Mouse (Mus musculus): ENCODE results near the gene Rims4.
A peak's percentile ranks its signal among the peaks of the same experiment; 100 is the strongest.

The Rims4 gene

DNA sequence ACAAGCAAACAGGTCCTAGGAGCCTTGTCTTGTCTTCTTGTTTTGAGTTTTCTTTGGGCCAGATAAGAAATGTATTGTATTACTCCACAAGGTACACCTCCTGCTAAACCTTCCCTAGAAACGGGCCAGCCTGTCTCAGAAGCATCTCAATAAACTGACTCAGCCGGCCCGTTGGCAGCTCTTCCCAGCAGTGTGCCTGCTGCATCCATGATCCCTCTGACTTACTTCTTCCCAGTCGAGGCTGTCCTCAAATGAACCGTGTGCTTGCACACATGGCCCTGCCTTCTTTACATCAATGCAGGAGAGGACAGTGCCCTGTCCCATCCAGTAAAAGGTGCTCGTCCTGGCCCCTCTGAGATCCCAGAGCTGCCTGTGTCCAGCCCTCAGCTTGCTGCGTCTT is 8.9 kb downstream of the Rims4 start:
- DNase-seq (ENCODE audit: low spot score), result no peak

DNA sequence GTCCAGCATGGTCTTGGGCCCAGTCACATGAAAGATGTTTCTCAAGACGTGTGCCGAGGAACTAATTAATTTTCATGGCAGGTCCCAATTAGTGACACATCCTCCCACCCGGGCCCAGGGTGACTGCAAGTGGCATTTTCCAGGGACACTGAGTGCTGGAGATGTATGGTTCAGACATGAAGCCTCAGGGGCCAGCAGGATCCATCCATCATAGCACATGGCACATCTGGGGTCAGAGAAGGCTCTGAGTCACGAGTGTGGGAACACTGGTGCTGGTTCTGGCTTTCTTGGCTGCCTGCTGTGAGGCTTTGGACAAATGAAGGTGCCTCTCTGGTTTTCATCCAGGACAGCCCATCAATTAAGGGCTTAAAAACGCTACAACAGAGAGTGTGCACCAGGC is 11.4 kb downstream of the Rims4 start:
- no peak for DNase-seq (ENCODE audit: low spot score)

DNA sequence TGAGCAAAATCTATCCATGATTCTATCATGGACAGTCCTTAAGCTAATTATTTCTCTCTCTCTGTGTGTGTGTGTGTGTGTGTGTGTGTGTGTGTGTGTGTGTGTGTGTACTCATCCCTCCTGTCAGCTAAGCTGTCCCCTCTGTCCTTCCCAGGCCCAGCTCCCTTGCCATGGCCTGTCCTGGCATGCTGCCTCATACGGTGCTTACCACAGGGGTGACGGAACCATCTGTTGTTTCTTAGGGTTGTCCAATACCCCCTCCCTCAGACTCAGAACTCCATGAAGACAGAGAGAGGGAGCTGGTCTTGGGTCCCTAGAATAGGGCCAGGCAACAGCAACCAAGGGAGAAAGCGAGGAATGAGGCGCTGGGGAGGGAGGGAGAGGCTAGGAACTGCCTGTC is 14.2 kb downstream of the Rims4 start:
- no peak for DNase-seq (ENCODE audit: low spot score)

DNA sequence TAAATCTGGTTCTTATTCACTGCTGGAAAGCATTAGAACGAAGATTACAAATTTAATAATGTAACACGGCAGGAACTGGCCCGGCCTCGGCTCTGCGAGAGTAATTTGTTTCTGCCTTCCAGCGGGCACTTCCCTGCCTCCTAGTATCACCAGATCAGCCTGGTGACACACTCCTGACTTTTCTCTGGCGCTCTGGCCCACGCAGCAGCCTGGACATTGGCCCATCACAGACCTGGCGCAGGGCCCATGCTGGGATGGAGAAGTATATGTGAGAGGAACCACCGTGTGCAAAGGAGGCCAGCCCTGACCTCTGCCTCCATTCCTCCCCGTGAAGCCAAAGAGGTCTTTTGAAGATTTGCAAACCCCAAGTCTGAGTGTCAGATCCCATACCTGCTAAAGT is 15.0 kb downstream of the Rims4 start:
- DNase-seq (ENCODE audit: low spot score), result no peak

DNA sequence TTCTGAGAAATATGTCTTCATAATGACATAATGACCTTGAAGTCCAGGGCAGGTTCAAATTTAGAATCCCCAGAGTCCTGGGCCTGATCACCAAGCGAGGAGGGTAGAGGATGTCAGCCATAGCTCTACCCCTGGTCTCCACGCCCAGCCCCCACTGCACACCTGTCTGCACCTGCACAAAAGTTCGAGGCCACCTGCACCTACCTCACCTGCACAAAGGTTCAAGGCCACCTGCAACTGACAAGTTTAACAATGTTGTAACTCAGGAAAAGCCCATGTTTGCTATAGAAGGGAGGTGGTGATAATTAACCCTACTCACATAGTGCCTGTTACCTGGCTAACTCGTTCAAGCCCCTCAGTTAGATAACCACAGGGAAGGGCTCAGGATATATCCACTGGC is 16.0 kb downstream of the Rims4 start:
- no peak for DNase-seq (ENCODE audit: low spot score)

DNA sequence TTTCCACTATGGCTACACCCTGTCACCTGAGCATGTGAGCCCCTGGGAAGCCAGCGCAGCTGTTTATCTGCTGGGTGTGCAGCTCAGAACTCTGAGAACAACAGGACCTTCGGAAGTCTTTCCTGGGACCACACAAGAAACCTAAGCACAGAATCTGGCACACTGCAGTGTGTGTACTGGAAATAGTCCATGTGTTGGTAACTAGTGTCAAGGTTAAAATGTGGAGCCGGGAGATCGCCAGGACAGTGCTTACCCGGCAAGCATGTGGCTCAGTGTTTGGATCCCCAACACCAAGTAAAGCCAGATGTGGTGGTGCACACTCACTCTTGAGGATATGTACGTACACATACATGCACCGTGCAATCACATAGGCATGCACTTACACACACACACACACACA is 17.4 kb downstream of the Rims4 start:
- DNase-seq (ENCODE audit: low spot score), result no peak

DNA sequence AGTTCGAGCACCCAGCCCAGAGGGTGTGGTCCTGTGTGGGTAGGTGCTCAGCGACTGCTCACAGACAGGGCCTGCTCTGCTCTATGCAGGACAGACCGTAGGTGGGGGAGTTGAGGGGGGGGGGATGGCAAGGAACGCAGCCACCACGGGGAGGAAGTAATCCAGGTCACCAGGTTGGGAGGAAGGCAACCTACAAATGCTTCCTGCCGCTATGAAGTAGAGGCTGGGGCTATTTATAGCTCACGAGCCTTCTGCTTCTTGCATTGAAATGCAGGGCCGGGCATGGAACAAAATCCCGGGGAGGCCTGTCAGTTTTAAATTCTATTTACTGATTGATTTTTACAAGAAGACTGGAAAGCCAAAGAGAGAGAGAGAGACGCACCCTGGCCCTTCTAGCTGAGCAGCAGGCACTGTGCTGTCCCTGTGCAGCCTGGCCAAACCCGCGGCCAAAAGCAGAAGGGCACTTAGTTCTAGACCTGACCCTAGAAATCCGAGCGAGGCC is 18.5 kb downstream of the Rims4 start:
- DNase-seq (ENCODE audit: low spot score), result no peak

DNA sequence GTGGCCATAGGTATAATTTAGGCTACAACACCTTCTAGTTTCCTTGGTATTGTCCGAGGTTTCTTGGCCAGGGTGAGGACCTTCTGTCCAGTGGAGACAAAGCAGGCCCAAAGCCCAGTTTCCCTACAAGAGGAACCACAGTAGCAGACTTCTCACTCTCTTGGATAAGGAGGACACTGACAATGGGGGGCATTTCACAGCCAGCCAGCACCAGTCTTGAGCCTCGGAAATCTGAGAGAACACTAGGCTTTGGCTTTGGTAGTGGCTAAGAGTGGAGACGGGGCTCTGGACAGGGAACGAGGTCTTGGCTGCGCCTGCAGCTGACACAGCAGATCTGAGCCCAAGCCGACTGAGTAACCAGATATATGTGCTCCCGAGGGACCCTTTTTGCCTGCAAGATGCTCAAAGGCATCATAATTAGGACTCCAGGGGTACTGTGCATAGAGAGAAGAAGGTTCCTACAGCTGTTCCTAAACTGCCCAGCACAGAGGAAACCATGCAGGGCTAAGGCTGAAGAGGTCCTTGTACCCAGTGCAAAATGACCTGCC is 20.4 kb downstream of the Rims4 start:
- DNase-seq (ENCODE audit: low spot score), result no peak

DNA sequence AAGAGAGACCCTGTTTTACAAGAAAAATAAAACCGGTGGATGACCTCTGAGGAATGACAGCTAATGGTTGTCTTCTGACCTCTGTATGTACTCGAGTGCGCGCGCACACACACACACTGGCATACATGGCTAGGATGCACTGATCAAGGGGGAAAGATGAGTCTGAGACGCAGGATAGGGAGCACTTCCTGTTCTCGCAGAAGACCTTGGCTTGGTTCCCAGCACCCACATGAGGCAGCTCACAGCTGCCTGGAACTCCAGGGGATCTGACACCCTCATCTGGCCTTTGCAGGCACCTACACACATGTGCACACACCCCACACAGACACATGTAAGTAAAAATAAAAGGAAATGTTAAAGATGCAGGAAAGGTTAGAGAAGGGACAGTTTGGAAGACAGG is 21.5 kb downstream of the Rims4 start:
- no peak for DNase-seq (ENCODE audit: low spot score)

DNA sequence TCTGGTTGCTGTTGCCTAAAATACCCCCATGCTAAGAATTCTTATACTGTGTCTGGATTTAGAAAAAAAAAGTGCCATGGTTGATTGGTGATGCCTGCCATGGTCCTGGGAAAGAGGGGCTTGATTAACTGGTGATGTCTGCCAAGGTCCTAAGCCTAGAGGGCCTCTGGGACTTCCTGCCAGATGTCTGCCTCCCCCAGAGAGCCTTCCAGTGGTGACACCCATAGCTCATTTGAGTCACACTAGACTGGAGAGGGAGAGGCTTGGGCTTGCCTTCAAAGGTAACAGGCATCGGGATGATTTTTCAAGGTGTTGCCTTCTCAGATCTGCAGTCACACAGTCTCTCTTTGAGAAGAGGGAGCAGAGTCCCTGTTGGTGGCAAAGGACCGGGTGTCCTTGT is 23.3 kb downstream of the Rims4 start:
- no peak for DNase-seq (ENCODE audit: low spot score)

DNA sequence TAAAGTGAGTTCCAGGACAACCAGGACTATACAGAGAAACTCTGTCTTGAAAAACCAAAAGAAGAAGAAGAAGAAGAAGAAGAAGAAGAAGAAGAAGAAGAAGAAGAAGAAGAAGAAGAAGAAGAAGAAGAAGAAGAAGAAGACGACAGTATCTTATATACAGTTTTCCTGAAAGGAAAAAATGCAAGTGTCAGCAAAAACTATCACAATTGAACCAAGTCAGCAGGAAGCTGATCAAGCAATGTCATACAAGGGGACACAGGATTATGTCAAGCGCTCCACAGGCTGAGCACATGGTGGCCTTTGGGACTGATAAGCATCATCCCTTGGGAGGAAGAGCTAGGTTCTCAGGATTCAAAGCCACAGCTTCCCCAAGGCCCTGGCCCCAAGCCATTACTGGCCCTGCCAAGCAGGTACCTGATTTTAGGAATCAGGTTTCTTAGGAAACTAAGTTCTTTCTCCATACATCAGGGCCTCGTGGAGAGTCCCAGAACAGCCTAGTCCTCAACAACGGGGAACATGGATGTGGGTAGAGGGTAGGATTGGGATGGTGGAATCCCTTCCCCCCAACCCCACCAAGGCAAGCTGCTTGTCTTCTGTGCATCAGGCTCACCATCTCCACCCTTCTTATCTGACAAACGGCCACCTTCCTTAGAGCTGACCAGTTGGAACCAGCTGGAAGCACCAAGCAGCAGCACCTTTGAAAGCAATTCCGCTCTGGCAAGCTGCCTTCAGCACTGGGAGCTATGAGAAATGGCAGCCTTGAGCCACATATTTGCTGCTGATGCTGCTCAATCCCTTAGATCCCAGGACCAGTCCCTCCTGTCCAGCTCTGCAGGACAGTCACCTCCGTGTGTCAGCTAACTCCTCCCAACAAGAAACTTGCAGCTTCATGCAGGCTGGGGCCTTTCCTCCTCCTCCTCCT is 24.8 kb downstream of the Rims4 start:
- DNase-seq (ENCODE audit: low spot score), result no peak

DNA sequence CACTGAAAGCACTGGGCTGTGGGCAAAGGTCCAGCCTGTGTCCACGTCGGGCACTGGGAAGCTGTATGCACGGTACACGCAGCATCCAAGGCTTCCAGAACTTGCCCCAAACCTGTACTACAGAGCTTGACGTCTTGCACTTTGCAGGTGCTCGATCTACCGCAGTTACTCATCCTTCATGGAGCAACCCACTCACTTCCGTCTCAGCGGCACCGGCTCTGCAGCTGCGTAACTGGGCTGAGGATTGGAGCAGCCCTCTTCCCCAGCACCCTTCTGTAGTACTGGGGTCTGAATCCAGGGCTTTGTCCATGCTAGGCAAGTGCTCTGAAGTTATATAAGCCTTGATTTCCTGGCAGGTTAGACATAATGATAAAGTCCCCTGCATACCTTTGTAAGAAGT is 27.2 kb downstream of the Rims4 start:
- no peak for DNase-seq (ENCODE audit: low spot score)

DNA sequence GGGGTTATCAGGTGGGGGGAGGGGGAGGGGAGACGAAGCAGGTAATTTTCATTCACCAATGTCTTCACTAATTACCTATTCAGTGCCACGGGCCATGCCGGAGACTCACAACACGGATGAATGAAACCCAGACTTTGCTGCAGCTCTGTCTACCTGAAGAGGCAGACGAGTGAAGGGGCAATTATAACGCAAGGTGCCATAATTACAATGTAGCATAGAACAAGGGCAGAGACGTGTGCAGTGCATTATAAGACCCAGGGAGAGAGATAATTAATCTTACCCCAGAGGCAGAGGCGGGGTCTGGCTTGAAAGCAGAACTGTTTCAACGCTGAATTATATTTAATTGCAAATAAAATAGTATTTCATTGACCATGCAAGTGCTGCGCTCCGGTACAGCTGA is 27.9 kb downstream of the Rims4 start:
- no peak for DNase-seq (ENCODE audit: low spot score)

DNA sequence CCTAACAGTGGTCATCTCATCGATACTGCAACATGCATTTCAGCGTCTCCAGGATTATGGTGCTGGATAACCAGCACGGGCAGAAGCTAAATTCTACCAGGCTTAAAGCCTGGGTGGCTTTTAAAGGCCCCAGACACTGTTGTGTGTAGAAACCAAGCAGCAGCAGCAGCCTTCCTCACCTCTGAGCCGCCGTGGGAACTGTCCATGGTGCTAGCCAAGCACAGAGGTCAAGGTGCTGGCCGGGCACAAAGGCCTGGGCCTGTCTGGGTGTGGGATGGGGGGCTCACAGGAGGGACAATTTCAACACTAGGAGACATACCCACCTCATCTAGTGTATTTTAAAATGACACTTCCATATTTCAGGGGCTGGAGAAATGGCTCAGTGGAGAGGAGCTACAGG is 29.1 kb downstream of the Rims4 start:
- peak; percentile 44 for DNase-seq (ENCODE audit: low spot score)

DNA sequence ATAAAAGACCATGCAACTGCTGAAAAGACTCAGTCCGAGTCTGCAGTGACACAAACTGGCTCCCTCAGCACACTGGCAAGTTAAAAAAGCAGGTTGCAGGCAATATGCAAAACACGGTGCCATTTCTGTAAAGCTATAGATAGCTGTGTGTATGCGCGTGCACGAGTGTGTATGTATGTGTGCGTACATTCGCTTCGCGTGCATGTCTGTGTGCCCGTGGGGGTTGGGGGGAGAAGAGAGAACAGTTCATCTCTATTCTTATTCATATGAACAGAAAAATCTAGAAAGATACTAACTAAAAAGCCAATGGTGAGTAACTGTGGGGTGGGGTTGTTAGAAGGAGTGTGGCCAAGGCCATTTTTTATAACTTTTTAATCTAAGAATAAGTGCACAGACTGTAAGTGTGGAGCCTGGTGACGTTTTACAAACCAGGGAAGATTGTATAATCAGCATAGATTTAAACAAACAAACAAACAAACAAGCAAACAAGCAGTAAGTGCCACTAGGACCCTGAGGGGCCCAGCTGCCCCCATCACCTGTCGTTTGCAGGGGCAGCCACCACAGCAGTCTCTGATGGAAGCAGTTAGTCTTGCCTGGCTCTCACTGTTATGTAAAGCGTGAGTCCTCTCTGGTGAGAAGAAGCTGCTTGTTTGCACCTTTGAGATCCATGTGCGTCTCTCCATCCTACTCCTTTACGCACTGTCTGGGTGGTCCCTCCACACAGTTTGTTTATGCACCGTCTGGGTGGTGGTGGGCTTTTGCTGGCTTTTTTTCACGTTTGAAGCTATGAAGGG is 35.4 kb downstream of the Rims4 start:
- DNase-seq (ENCODE audit: low spot score), result no peak

DNA sequence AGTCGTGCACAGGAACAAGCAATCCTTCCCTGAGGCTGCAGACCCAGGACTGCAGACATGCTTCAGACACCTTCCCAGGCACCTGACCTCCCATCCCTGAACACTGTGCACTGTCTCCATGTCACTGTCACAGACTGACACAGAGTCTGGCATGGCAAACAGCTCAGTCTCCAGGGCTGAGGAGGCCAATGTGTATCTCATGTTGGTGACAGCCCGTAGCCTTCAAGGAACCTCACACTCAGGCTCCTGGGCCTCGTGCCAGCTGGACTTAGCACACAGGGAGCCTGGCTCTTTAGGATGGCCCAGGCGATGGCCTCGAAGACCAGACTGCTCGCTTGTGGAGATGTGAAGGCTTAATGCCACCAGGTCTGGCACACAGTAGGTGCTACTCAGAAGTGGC is 37.6 kb downstream of the Rims4 start:
- DNase-seq (ENCODE audit: low spot score), result peak; percentile 72

DNA sequence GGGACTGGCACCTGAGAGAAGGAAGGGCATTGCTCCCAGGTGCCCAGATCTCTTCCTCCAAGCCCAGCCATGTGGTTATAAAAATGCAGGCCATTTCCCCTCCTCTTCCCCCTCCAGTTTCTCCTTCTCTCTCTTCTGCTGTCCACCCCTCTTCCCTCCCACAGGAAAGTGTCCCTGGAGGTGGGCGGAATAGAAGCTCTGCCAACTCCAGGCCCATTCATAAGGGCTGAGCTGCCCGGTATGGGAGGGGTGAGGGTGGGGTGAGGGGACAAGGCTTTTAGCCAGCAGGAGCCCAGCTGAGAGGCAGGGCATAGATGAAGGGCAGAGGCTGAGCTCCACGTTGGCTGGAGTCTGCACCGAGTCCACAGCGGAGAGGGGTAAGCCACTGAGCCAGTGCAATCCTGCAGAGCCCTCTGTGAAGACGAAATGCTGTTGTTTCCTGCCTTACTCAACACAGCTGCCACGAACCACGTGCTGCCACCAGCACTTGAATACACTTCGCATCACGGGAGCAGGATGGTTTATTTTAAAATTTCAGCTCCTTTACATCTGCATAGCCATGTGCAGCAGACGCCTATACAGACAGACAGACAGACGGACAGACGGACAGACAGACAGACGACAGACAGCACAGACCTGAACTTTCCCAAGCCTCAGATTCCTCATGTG is 41.5 kb downstream of the Rims4 start:
- DNase-seq (ENCODE audit: low spot score), result no peak

DNA sequence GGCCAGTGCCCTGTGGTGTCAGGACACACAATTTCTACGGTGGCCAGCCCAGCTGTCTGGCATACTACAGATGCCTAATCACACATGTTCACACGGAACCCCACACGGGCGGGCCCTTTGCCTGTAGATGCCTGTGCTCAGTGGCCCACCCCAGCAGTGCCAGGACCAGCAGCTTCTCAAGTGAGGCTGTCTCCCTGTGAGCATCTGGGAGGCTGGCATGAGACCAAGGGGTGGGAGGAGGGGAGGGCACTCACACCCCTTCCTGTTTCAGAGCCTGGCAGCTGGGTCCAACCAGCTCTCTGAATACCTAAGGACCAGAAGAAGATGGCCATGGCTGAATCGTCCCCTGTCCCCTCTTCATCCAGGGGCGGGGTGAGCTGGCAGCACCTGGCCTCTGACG is 43.0 kb downstream of the Rims4 start:
- DNase-seq (ENCODE audit: low spot score), result peak; percentile 47

DNA sequence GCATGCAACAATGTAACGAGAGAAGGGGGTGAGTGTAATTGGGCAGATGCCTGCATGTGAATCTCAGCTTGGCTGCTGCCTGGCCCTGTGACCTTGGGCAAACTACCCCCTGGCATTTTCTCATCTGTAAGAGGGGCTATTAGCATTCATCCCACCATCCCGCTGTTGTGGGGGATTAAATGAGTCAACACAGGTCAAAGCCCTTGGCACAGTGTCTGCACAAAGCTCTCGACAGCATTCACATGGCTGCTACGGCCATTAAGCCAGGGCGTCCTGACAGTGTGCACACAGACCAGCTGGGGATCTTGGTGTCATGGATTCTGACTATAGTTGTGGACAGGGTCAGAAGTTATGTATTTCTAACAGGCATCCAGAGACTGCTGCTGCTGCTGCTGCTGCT is 43.6 kb downstream of the Rims4 start:
- DNase-seq (ENCODE audit: low spot score), result no peak

DNA sequence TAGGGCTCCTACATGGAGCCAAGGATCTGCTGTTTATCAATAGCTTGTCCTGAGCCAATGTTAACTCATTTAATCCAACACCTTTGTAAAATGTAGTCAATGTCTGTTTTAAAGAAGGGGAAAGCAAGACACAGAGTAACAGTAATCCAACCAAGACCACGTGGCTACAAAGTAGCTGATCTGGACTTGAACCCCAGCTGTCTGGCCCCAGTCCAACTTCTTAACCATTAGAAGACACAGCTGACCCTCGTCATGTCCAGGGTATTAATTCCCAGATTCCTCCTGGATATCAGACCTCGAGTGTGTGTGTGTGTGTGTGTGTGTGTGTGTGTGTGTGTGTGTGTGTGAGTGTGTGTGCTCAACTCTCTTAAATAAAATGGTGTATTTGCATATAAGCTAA is 46.6 kb downstream of the Rims4 start:
- no peak for DNase-seq (ENCODE audit: low spot score)

DNA sequence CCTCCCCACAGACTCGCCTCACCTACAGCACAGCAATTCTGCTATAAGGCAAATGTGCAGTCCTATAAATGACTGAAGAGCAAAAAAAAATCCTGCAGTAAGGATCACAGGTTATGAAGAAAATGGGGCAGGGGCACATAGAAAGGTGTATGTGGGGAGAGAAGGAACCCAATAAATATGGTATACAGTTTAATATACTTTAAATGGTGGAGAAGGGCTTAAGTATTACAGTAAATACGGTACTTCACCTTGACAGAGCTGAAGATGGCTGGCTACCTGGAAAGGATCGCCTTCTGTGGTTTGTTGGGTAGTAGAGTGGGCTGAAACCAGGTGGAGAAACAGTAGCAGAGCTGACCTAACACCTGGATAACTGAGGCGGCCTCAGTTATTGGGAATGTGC is 47.2 kb downstream of the Rims4 start:
- no peak for DNase-seq (ENCODE audit: low spot score)

DNA sequence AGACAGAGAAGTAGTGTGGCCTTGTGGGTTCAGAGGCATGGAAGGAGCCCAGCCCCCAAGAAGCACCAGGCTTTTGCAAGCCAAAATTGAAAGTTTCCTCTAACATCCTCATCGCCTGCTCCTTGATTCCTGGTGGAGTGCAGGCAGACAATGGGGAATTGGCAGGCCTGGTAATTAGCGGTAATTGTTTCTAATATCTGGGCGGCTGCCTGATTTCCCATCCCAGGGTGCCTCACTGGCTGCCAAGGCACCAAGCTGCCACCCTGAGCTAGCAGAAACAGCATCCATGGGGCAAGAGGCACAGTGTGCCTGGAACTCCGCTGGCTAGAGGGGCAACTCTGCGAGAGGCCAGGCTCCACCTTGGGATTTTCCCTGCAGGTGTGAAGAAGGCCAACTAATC is 48.7 kb downstream of the Rims4 start:
- no peak for DNase-seq (ENCODE audit: low spot score)

All from ovary, postnatal 36 days (tissue).